Mouse (Mus musculus): ENCODE measurements at regions not wholly inside any gene's neighbourhood (a gene's known extent, or its start where the extent isn't known, plus 50 kb on each side); places are given as distances from the start of the nearest gene placed in this dataset.

DNA sequence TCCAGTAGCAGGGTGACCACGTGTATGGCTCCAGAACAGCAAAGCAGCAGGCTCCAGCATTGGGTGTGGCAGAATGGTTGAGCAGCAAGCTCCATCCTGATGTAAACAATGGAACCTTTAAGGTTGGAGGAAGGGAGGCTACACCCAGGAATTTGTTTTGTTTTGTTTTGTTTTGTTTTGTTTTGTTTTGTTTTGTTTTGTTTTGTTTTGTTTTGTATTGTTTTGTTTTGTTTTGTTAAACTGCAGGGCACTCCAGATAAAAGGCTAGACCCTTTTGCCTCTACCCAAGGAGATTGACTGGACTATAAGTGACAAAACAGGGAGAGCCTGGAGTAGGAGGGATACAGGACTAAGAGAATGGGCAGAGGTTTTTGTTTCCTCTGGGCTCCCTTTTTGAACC is 647.5 kb downstream of the Kcnj3 start:
- DNase-seq (ENCODE audit: low spot score in 2 of 2), result no peak
- intact Hi-C loops (cut with DNase I), result no loop called here

DNA sequence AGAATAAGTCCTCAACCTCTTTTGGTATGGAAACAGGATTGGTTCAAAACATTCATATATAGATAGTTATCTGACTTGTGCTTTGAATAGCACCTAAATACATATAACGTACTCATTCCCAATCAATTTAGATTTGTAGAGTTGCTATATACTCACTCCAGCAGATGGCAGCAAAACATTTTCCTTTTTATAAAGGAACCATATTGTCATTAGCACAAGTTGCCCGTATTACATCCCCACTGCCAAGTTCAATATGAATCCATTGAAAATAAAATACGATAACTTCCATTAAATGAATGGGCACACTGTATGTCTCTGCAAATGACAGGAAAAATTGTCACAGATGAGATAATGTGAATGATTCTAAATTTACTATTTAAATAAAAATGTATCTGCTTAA is 673.8 kb downstream of the Kcnj3 start:
- DNase-seq (ENCODE audit: low spot score in 2 of 2), result no peak

DNA sequence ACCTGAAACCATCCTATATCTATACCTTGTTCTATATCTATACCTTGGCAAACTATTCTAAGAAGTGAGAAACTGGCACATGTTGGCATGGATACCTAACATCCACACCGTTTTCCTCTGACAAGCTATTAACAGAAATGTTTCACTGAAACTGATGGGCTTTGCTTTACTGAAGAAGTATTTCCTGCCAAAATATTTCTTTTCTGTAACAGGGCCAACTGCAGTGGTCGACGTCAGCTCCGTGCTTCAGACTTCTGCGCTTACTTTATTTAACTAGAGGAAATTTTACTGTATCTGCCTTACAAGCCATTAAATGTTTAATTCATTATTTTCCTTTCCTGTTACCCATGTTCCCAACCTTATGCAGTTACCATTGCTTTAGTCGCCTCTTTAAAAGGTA is 674.2 kb downstream of the Kcnj3 start:
- intact Hi-C loops (cut with DNase I), result loop anchor here (5.0 to 10.0 kb wide), 2 partner anchors 1005 to 1722 kb away; no protein-coding TSS in a partner anchor
- no peak for DNase-seq (ENCODE audit: low spot score in 2 of 2)

More for the DNA sequence above, 673.8 kb downstream of the Kcnj3 start:
- intact Hi-C loops (cut with DNase I), result no loop called here

DNA sequence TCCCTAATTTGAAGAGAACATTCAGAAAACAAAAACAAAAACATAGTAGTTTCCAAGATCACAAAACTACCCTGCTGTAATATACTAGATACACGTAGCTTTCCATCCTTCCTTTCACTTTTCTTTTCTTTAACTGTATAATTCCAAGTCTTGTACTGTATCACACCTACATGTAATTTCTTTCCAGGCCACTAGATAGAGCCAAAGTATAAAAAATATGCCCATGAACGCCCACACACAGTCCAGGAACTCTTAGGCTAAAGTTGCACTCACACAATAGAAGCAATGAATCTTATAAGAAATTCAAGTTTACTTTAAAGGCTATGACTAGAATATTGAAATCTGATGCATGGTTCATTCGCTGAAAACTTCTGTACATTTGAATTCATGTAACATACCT is 678.7 kb downstream of the Kcnj3 start:
- intact Hi-C loops (cut with DNase I), result loop anchor here (2.0 to 10.0 kb wide), 3 partner anchors 1000 to 1804 kb away; no protein-coding TSS in a partner anchor
- DNase-seq (ENCODE audit: low spot score in 2 of 2), result peak in 1 of 2 experiments; percentile 3

DNA sequence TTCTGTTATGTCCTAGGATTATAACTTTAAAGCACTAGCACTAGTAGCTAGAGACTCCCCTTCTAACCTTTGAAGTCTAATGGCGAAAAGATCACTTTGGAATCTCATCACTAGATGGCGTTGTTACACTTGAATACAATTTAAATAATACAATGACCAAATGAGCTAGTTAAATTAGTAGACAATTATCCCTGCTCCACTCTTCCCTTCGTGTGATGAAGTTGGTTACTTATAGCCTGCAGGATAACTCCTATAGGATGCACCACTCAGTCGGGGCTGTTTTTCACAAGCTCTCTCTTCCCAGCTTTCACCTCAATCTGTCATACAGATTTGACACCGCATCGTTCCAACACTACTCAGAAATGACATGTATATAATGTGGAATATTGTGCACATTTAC is 683.6 kb downstream of the Kcnj3 start:
- intact Hi-C loops (cut with DNase I), result loop anchor here (2.0 to 10.0 kb wide), 4 partner anchors 995 to 1578 kb away; no protein-coding TSS in a partner anchor
- DNase-seq (ENCODE audit: low spot score in 2 of 2), result no peak

DNA sequence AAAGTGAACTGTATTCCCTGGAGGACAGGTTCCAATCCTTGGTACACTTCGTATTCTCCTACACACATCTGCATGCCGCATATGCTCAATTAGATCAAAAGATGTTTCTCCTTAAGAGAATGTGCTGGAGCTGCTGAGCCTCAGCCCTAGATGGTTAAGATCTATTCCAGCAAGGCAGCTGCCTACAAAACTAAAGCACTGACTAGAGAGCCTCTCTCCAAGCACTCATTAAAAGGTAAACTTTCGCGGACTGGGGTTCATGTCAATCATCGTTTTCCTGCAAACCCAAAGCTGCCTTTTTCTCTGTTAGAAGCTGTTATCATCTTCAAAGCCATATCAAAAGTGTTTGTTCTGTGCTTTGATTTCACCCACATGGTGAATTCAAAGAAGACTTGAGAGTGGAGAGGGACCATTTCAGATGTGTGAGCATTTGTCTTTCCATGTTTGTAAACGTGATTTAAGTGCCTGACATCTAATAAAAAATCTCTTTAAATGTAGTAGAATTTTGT is 711.4 kb downstream of the Kcnj3 start:
- no peak for DNase-seq (ENCODE audit: low spot score in 2 of 2)
- intact Hi-C loops (cut with DNase I), result no loop called here

DNA sequence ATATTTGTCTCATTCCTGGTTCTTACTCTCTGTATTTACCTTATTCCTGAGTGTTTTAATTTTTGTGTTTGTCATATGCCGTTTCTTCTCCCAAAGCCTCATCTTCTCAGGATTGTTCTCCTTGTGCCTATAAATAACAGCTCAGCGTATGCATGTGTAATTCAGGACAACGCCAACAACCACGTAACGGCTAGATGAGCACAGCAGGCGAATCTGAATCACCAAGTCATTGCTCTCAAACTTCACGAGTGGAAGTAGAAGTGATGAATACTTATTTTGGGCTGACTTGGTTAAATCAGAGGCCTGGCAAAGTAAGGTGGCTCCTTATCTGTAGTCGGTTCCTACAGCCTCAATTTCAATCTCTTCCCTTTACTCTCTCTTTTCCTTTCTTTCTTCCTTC is 760.7 kb downstream of the Kcnj3 start:
- DNase-seq (ENCODE audit: low spot score in 2 of 2), result peak in 1 of 2 experiments; percentile 3
- intact Hi-C loops (cut with DNase I), result no loop called here

DNA sequence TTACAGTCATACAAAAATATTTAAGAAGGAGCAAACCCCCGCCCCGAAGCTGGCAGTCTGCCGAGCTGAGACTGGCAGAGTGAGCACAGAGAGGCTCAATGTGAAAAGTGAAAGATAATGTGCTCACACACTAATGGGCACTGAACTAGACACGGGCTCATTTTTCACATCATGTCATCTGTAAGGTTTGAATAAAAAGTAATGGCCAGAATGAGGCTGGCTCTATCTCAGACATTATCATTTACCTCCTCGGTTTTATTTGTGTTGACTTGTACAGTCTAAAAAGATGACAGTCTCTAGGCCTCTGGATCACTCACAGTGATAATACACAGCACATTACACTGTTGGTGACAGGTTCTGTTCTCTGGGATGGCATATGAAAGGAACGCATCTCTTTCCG is 791.7 kb downstream of the Kcnj3 start:
- intact Hi-C loops (cut with DNase I), result no loop called here
- no peak for DNase-seq (ENCODE audit: low spot score in 2 of 2)

DNA sequence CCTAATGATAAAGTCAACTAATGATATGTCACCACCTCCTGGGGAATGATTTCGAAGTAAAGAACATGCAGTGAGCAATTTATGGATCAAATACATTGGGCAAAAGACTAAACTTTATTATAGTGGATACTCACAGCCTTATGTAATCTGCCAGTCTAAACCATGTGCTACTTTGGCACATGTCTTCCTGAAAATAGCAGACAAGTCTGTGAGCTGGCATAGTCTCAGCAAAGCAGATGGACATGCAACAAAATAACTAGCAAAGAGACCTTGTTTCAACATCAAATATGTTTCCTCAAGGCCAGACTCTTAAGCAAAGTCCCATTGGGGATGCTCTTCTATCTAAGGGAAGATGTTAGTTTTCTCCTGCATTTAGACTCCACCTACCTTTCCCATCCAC is 797.3 kb downstream of the Kcnj3 start:
- peak in 1 of 2 experiments; percentile 18 for DNase-seq (ENCODE audit: low spot score in 2 of 2)
- intact Hi-C loops (cut with DNase I), result no loop called here

DNA sequence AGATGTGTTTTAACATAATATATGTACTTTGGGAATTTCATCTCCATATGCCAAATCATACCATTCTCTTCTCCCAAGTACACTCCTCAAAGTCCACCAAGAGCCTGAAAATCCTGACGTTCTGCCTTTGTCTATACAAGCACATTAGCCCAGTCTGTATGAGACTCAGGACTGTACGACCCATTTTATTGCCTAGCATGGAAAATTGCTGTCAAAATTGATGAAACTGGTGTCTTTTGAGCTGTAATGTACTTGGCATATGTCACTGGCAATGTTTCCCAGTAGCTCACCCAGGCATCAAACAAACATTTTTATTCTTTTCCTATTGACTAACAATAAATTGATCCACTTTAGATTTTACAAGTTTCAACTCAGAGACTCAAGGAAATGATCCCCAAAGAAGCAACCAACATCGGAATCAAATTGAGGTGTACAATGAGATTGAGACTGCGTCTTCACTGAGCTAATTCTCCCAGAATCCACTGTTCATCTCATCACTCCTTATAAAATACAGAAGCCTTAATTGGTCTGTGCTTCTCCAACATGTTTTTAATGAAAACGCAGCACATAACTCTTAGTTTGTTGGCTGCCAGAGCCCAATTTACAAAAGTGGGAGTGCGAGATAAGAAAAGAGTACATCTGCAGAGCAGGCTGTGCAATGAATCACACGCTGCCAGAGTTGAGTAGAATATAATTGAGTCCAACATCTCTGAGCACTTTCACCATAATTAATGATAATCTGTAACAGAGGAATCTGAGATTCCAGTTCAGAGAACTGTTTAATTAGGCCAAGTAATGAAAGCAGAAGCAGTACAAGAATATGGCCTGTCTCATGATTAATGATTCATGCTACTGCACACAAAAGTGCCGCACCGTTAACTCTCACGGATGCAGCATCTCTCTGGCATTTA is 821.5 kb downstream of the Kcnj3 start:
- intact Hi-C loops (cut with DNase I), result no loop called here
- peak in 1 of 2 experiments; percentile 23 for DNase-seq (ENCODE audit: low spot score in 2 of 2)

DNA sequence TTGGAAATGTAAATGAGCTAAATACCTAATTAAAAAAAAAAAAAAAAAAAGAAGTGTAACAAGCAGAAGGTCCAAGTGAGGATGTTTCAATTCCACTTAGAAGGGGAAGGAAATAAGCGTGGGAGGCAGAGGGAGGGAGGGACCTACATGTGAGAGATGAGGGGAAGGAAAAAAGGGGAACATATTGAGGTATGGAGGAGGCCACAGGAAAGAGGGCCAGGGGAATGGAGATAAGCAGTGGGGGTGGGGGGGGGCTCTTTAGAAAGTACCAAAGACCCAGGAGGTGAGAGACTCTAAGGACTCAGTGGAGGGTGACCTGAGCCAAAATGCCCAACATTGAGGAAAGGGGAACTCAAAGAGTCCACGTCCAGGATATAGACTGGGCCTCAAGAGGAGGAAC is 818.9 kb downstream of the Nr4a2 start:
- intact Hi-C loops (cut with DNase I), result no loop called here

DNA sequence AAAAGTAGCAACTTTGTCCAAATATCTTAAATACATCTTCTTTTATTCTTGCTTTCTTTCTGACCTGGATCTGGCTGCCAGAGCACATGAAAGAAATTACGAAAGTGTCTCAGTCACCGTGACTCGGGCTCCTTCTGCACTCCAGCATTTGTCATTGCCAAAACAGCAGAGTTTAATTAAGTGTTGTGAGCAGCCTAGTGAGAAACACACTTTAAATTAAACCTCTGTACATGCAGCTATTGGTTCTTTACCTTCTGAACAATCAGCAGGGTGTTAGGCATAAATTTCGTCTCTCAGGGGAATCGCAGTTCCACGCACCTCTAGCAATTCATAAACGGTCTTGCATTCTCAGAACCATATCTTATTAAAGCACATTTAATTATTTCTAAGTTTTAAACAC is 802.1 kb downstream of the Nr4a2 start:
- intact Hi-C loops (cut with DNase I), result no loop called here
- peak in 1 of 2 experiments; percentile 5 for DNase-seq (ENCODE audit: low spot score in 2 of 2)

More for the DNA sequence above, 818.9 kb downstream of the Nr4a2 start:
- no peak for DNase-seq (ENCODE audit: low spot score in 2 of 2)

DNA sequence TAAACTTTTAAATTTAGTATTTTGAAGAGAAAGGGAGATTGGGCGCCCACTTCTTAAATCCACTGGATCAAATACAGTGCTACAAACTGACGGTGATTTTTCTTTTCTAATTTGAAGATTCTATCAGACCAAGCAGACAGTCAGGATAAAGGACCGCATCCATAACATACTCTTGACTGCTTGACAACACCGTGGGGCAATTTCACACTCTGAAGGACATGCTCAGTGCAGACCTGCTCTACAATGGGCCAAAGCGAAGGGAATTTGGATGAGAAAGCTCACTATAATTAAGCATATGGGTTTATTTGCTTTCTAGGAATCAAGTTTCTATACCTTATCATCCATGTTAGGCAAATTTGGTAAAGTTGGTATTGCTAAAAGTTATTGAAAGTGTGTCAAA is 801.3 kb downstream of the Nr4a2 start:
- intact Hi-C loops (cut with DNase I), result no loop called here
- no peak for DNase-seq (ENCODE audit: low spot score in 2 of 2)

DNA sequence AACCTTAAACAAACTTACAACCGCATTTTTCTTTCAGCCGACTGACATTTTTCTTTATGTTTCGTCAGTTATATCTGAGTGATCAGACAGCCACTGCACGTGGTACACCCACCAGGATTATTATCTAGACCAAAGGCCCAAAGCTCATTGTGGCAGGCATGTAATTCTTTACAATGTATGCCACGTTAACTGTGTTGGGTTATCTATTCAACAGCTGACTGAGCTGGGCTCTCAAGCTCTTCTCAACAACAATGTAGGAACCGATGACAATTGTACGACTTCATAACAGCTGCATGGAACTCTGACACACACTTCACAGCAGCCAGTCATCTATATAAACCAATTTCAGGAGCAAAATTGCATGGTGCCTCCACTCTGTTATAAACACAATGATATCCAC is 787.8 kb downstream of the Nr4a2 start:
- no peak for DNase-seq (ENCODE audit: low spot score in 2 of 2)
- intact Hi-C loops (cut with DNase I), result no loop called here

DNA sequence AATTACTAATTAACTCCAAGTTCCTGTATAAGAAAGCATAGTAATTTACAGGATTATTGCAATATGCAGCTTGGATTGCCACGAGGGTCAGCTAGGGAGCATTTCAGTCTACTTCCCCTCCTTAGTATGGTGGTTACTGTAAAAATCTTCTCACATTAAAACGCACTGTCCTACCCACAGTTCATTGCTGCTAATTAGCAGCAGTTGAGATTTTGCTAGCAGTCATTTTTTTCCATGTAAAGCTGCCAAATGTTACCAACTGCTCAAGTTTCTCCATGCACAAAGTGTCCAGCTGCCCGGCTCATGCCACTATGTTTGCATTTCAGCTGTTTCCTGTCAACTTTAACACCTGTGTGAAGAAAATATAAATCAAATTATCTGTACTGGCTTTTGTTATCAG is 759.7 kb downstream of the Nr4a2 start:
- intact Hi-C loops (cut with DNase I), result no loop called here

More for the DNA sequence above, 759.7 kb downstream of the Nr4a2 start:
- no peak for DNase-seq (ENCODE audit: low spot score in 2 of 2)

Measured in left cerebral cortex, postnatal 36 days (tissue).